Comparison of ENCODE assay signal across 20 mouse cellular contexts in genomic region chr7:111455541-111455940, GRCm38 (mm10).
"Had no signal": no experiment of that assay in that cellular context is flagged by ENCODE, and none has a peak within 500 bp of the region (broad histone marks: within the 10 kb centered on the region; RNA-seq: fewer than 3 reads in every experiment).

No protein-coding gene starts in this region.

- H3K36me3 ChIP-seq: midbrain, embryonic 10.5 days; midbrain, embryonic 12.5 days; neural tube, embryonic 13.5 days; neural tube, embryonic 15.5 days; stomach, embryonic 15.5 days had no signal

- H3K27ac ChIP-seq: midbrain, embryonic 10.5 days; midbrain, embryonic 12.5 days; neural tube, embryonic 13.5 days; neural tube, embryonic 15.5 days; stomach, embryonic 15.5 days; stomach, postnatal 0 days had no signal

- DNase-seq: lung, adult 18-20 months; lung, embryonic 14.5 days; lung, postnatal 10 days; lung, postnatal 4 days; midbrain, embryonic 14.5 days; retina, postnatal 1 day; right cerebral cortex, adult 18-20 months; right cerebral cortex, postnatal 25 days; right cerebral cortex, postnatal 4 days; thymus, adult 2 months; thymus, postnatal 25 days; thymus, postnatal 4 days had no signal

- H3K27me3 ChIP-seq: midbrain, embryonic 12.5 days; neural tube, embryonic 13.5 days; neural tube, embryonic 15.5 days; stomach, embryonic 15.5 days had no signal

- H3K4me1 ChIP-seq: midbrain, embryonic 12.5 days; stomach, embryonic 15.5 days had no signal

- ATAC-seq: midbrain, embryonic 16.5 days had no signal

- H3K4me3 ChIP-seq: midbrain, embryonic 10.5 days; midbrain, embryonic 12.5 days; myocyte; neural tube, embryonic 13.5 days; neural tube, embryonic 15.5 days; stomach, embryonic 15.5 days had no signal
